Mouse (Mus musculus) gastrocnemius, postnatal 14 days (tissue): ENCODE measurements around the gene Togaram2. TPM values are rescaled to one million over a fixed set of nuclear protein-coding genes. Genes with fewer than 3 reads are reported as not detected.
"Not testable (repeated sequence)": the region's sequence is repeated elsewhere in the genome, so short reads cannot be mapped to it uniquely, and the experiment has no call there.

Experiments used
- DNase-seq: peaks from one replicate; pipeline ENCODE4 v3.0.0; 2021; ENCODE audit warnings: mixed read lengths
- intact Hi-C: fragments of 180-260 bp; cut with DNase I; formaldehyde crosslinking; loops from one replicate; pipeline ENCODE4 v1.15.1; 2025; ENCODE audit warnings: low total_unique reads
- total RNA-seq, 2 experiments: library from RNA; stranded (reverse); gene quantifications; 2 replicates each; pipeline ENCODE4 v1.2.3; 2021

The Togaram2 gene
- total RNA-seq, 2 experiments from 2014 or later = 0.82 to 1.1 TPM

- intact Hi-C loops = no loop called here
- DNase-seq = no peak
These were observed 42.0 kb downstream of the Togaram2 start for GRCm38 (mm10) chr17:71715034-71715433.

GRCm38 (mm10) chr17:71717881-71718625, 45.0 kb downstream of the Togaram2 start:
- DNase-seq = no peak
- intact Hi-C loops = no loop called here

GRCm38 (mm10) chr17:71720434-71720833, 47.4 kb downstream of the Togaram2 start:
- intact Hi-C loops = no loop called here
- no peak for DNase-seq

GRCm38 (mm10) chr17:71721019-71721418, 48.0 kb downstream of the Togaram2 start:
- peak; percentile 11 for DNase-seq
- intact Hi-C loops = no loop called here

- intact Hi-C loops = no loop called here
- DNase-seq = peak; percentile 68
These were observed 57.6 kb downstream of the Togaram2 start for GRCm38 (mm10) chr17:71730655-71731054.

GRCm38 (mm10) chr17:71736442-71736841, 63.4 kb downstream of the Togaram2 start:
- intact Hi-C loops = no loop called here
- no peak for DNase-seq

GRCm38 (mm10) chr17:71742156-71742555, 69.1 kb downstream of the Togaram2 start:
- intact Hi-C loops = no loop called here
- no peak for DNase-seq

GRCm38 (mm10) chr17:71742935-71743334, 69.9 kb downstream of the Togaram2 start:
- intact Hi-C loops = no loop called here
- no peak for DNase-seq

GRCm38 (mm10) chr17:71746114-71746513, 73.1 kb downstream of the Togaram2 start:
- intact Hi-C loops = no loop called here
- no peak for DNase-seq

- intact Hi-C loops = no loop called here
- no peak for DNase-seq
These were observed 74.5 kb downstream of the Togaram2 start for GRCm38 (mm10) chr17:71747561-71747960.

- DNase-seq = no peak
- intact Hi-C loops = no loop called here
These were observed 76.6 kb downstream of the Togaram2 start for GRCm38 (mm10) chr17:71749616-71750168.

- intact Hi-C loops = no loop called here
- DNase-seq = no peak
These were observed 79.8 kb downstream of the Togaram2 start, which contains the start of gene Pcare for GRCm38 (mm10) chr17:71752831-71753230. Gene Pcare, minus strand, starts transcription at chr17:71752894.

GRCm38 (mm10) chr17:71760536-71760935, 87.5 kb downstream of the Togaram2 start:
- intact Hi-C loops = no loop called here
- no peak for DNase-seq

GRCm38 (mm10) chr17:71768173-71768572, 95.1 kb downstream of the Togaram2 start, which contains the start of gene Clip4:
Gene Clip4, plus strand, starts transcription at chr17:71768473.
- DNase-seq, intact Hi-C loops: not testable (repeated sequence)

GRCm38 (mm10) chr17:71769564-71769963, 96.5 kb downstream of the Togaram2 start:
- DNase-seq = no peak
- intact Hi-C loops = no loop called here

- intact Hi-C loops = no loop called here
- no peak for DNase-seq
These were observed 97.6 kb downstream of the Togaram2 start for GRCm38 (mm10) chr17:71770696-71771095.

GRCm38 (mm10) chr17:71774173-71774572, 101.1 kb downstream of the Togaram2 start:
- intact Hi-C loops = no loop called here
- DNase-seq = no peak

- DNase-seq = no peak
- intact Hi-C loops = no loop called here
These were observed 102.2 kb downstream of the Togaram2 start for GRCm38 (mm10) chr17:71775279-71775678.

- no peak for DNase-seq
- intact Hi-C loops = no loop called here
These were observed 105.6 kb downstream of the Togaram2 start for GRCm38 (mm10) chr17:71778696-71779095.
